In the genomic region with DNA sequence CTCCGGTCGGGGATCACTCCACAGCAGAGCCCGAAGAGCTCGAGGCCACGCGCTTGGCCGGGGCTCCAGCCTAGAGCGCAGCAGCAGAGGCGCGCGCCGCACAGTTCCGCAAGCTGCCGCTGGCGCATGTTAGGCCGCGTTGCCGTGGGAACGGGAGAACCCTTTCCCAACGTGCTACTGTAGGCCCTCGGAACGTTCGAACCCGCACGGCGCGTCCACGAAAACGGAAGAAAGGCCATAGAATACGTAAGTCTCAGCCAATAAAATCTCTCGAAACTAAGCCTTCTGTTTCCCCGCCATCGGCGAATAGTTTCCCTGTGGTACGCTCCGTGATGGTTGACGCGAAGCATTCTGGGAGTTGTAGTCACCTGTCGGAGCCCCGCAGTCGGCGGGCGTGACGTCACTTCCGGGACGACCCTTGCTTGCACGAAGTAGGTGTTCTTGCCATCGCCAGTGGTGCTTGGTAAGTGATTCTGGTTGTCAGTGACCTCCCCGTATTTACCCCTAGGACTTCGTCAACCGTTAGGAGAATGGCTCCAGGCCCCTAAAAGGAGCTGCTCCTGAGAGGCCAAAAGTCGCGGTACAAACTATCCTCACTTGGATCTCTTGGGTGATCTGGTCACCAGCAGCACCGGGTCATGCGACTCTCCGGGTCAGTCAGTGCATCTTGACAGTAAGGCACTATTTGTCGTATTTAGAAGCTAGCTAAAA, we compare ENCODE assay signal across 8 mouse cellular contexts. TPM values are rescaled to one million over a fixed set of nuclear protein-coding genes. Genes with fewer than 3 reads are reported as not detected.
DNase-seq lines count a peak whose midpoint lies in the region; ATAC-seq and TF ChIP-seq lines count a peak whose summit lies in the region.

A gene (minus strand): TSS at position 127 of the 711 bp plus-strand sequence.
A gene (plus strand): TSS at position 403 of the 711 bp plus-strand sequence.

- H3K9me3 ChIP-seq in kidney, embryonic 14.5 days (ENCODE audit: control insufficient read depth, low read length), result no peaks in the 10 kb centered on the region
- H3K9me3 ChIP-seq in limb, embryonic 15.5 days, result no peaks in the 10 kb centered on the region; the same call in 1 of the 2 replicates

- peak within 1 kb of the TSS; percentile 63 for H3K4me2 ChIP-seq in kidney, embryonic 14.5 days (replicated peaks; ENCODE audit: low read depth, low read length)
- peak within 1 kb of the TSS; percentile 66 for H3K4me2 ChIP-seq in limb, embryonic 15.5 days

- peaks cover 8% of the 10 kb centered on the region for H3K4me1 ChIP-seq in bone marrow macrophage, adult 2 months (ENCODE audit: control insufficient read depth, insufficient read depth, low read length)
- H3K4me1 ChIP-seq in embryonic fibroblast, embryonic 13.5 days (ENCODE audit: control insufficient read depth, insufficient read depth, low read length), result peaks cover 6% of the 10 kb centered on the region; the same call in 1 of the 2 replicates
- no peaks in the 10 kb centered on the region for H3K4me1 ChIP-seq in kidney, embryonic 14.5 days (ENCODE audit: control insufficient read depth, insufficient read depth, low read length)
- H3K4me1 ChIP-seq in limb, embryonic 15.5 days, result peaks cover 13% of the 10 kb centered on the region

- no peaks in the 10 kb centered on the region for H3K27me3 ChIP-seq in kidney, embryonic 14.5 days (ENCODE audit: control insufficient read depth, insufficient read depth, low read length)
- H3K27me3 ChIP-seq in limb, embryonic 15.5 days, result no peaks in the 10 kb centered on the region

- peak within 1 kb of the TSS; percentile 80 for H3K27ac ChIP-seq in bone marrow macrophage, adult 2 months (ENCODE audit: insufficient read depth, low read depth, low read length)
- H3K27ac ChIP-seq in embryonic fibroblast, embryonic 13.5 days (ENCODE audit: insufficient read depth, low read length), result peak within 1 kb of the TSS; percentile 15
- H3K27ac ChIP-seq in kidney, embryonic 14.5 days (ENCODE audit: low read depth, low read length), result peak within 1 kb of the TSS; percentile 74
- peak within 1 kb of the TSS; percentile 94 for H3K27ac ChIP-seq in limb, embryonic 15.5 days

- H3K4me3 ChIP-seq in bone marrow macrophage, adult 2 months (ENCODE audit: insufficient read depth, low read length), result peak within 1 kb of the TSS; percentile 79
- peak within 1 kb of the TSS; percentile 77 for H3K4me3 ChIP-seq in embryonic fibroblast, embryonic 13.5 days (ENCODE audit: insufficient read depth, low read length)
- peak within 1 kb of the TSS; percentile 60 for H3K4me3 ChIP-seq in kidney, embryonic 14.5 days (ENCODE audit: low read length)
- peak within 1 kb of the TSS; percentile 61 for H3K4me3 ChIP-seq in limb, embryonic 15.5 days

- 0 out of 2 replicates have a peak, but pooled peaks have one; percentile 43 for TF ChIP-seq POLR2A in bone marrow macrophage, adult 2 months (IDR thresholded peaks at IDR 0.05; ENCODE audit: borderline replicate concordance, low read depth, low read length)
- peak; percentile 79 for TF ChIP-seq POLR2A in embryonic fibroblast, embryonic 13.5 days (IDR thresholded peaks at IDR 0.05; ENCODE audit: low read depth, low read length)

- peaks cover 9% of the 10 kb centered on the region; the same call in 1 of the 2 replicates for H3K36me3 ChIP-seq in kidney, embryonic 14.5 days (ENCODE audit: control insufficient read depth, insufficient read depth, low read length)
- peaks cover 15% of the 10 kb centered on the region for H3K36me3 ChIP-seq in limb, embryonic 15.5 days

- no peak for TF ChIP-seq CTCF in bone marrow macrophage, adult 2 months (IDR thresholded peaks at IDR 0.05; ENCODE audit: low read depth, low read length)
- no peak for TF ChIP-seq CTCF in embryonic fibroblast, embryonic 13.5 days (IDR thresholded peaks at IDR 0.05; ENCODE audit: borderline replicate concordance, insufficient read depth, low read length)

- peak; percentile 98 for DNase-seq in A20 (ENCODE audit: low read depth, low spot score)
- DNase-seq in heart, adult 9 months (ENCODE audit: low spot score in 2 of 2), result peak; percentile 94 to 98
- peak; percentile 82 to 94 for DNase-seq in monocyte, adult 2 months (ENCODE audit: low read depth in 1 of 2, low spot score in 2 of 2)
- DNase-seq in spleen, postnatal 36 days (ENCODE audit: low spot score in 2 of 2), result peak; percentile 95 to 96

- WGBS in kidney, embryonic 14.5 days, result under 1% methylated on average over 57 of the region's 57 CpGs
- under 1% methylated on average over 57 of the region's 57 CpGs for WGBS in limb, embryonic 15.5 days

- peak within 1 kb of the TSS; percentile 66 for H3K9ac ChIP-seq in kidney, embryonic 14.5 days (ENCODE audit: low read depth, low read length)
- peak within 1 kb of the TSS; percentile 62 for H3K9ac ChIP-seq in limb, embryonic 15.5 days

- ATAC-seq in kidney, embryonic 14.5 days (ENCODE audit: low FRiP score, low TSS enrichment), result peak; percentile 98
- ATAC-seq in limb, embryonic 15.5 days (ENCODE audit: insufficient number of reproducible peaks, low FRiP score, low TSS enrichment, low read depth), result peak; percentile 96

RNA-seq across cellular contexts. Expression of the first gene that starts in this region (rescaled TPM):
- 0.40 and 0.59 TPM in 2 replicates for polyA plus RNA-seq in bone marrow macrophage, adult 2 months (2012; ENCODE audit: insufficient read depth, insufficient read length, missing spikeins)
- polyA plus RNA-seq in embryonic fibroblast, embryonic 13.5 days (2011; ENCODE audit: insufficient read length, low read depth, missing spikeins), result 1.3 and 2.6 TPM in 2 replicates
- 4.3 and 4.7 TPM in 2 replicates for polyA plus RNA-seq in kidney, embryonic 14.5 days (2014; fragmentation: Nextera tagmentation; extraction: Ambion mirVana)
- polyA plus RNA-seq in limb, embryonic 15.5 days (2015; fragmentation: Nextera tagmentation; extraction: Ambion mirVana), result 3.2 and 3.6 TPM in 2 replicates

RNA-seq across cellular contexts. Expression of the second gene that starts in this region (rescaled TPM):
- 65.6 and 68.4 TPM in 2 replicates for polyA plus RNA-seq in bone marrow macrophage, adult 2 months (2012; ENCODE audit: insufficient read depth, insufficient read length, missing spikeins)
- 75.3 and 87.8 TPM in 2 replicates for polyA plus RNA-seq in embryonic fibroblast, embryonic 13.5 days (2011; ENCODE audit: insufficient read length, low read depth, missing spikeins)
- polyA plus RNA-seq in kidney, embryonic 14.5 days (2014; fragmentation: Nextera tagmentation; extraction: Ambion mirVana), result 74.1 and 74.9 TPM in 2 replicates
- polyA plus RNA-seq in limb, embryonic 15.5 days (2015; fragmentation: Nextera tagmentation; extraction: Ambion mirVana), result 86.4 and 96.8 TPM in 2 replicates

Comparison
In these comparisons a context has a peak if more than half of its experiments do, and no peak if none do; other contexts are left out.
1. Peak in every context shown above with its lines: DNase-seq, ATAC-seq, H3K4me3 ChIP-seq and H3K27ac ChIP-seq.
2. H3K27ac ChIP-seq: peak in every context shown above with its lines; median percentile 94 in limb, embryonic 15.5 days; 80 in bone marrow macrophage, adult 2 months; 74 in kidney, embryonic 14.5 days; 15 in embryonic fibroblast, embryonic 13.5 days.